Comparison of ENCODE assay signal across 8 mouse cellular contexts in the genomic region with DNA sequence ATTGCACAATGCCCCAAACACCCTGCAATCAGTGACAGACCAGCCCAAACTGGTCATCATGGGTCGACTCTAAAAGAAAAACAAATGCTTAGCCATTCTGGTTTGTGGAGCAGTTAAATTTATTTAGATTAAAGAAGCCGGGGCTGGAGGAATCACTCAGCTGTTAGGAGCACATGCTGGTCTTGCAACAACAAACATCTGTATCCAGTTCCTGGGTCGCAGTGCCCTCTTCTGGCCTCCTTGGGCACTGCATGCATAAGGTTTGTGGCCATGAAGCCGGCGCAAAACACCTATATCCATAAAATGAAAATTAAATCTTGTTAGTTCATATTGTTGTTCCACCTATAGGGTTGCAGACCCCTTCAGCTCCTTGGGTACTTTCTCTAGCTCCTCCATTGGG. TPM values are rescaled to one million over a fixed set of nuclear protein-coding genes. Genes with fewer than 3 reads are reported as not detected.
DNase-seq lines count a peak whose midpoint lies in the region; ATAC-seq and TF ChIP-seq lines count a peak whose summit lies in the region.

No protein-coding gene starts in this region.

- H3K27me3 ChIP-seq in midbrain, embryonic 14.5 days (ENCODE audit: control insufficient read depth, insufficient read depth, low read length), result no peaks in the 10 kb centered on the region
- no peaks in the 10 kb centered on the region for H3K27me3 ChIP-seq in midbrain, embryonic 15.5 days (replicated peaks)
- no peaks in the 10 kb centered on the region for H3K27me3 ChIP-seq in lung, postnatal 0 days (replicated peaks; ENCODE audit: insufficient read depth, low read length)

- peak; percentile 83 for TF ChIP-seq CTCF in lung, postnatal 0 days (IDR thresholded peaks at IDR 0.05)

- H3K4me2 ChIP-seq in midbrain, embryonic 14.5 days (ENCODE audit: low read length), result no peak overlapping the region
- H3K4me2 ChIP-seq in midbrain, embryonic 15.5 days, result no peak overlapping the region
- no peak overlapping the region for H3K4me2 ChIP-seq in lung, postnatal 0 days (replicated peaks; ENCODE audit: low read depth, low read length)

- TF ChIP-seq EP300 in lung, postnatal 0 days (IDR thresholded peaks at IDR 0.05), result no peak

- no peaks in the 10 kb centered on the region for H3K36me3 ChIP-seq in midbrain, embryonic 14.5 days (ENCODE audit: control insufficient read depth, insufficient read depth, low read length)
- H3K36me3 ChIP-seq in midbrain, embryonic 15.5 days (replicated peaks), result no peaks in the 10 kb centered on the region
- no peaks in the 10 kb centered on the region for H3K36me3 ChIP-seq in lung, postnatal 0 days (ENCODE audit: insufficient read depth, low read length)

- WGBS in midbrain, embryonic 14.5 days, result 26% methylated on average over 5 of the region's 5 CpGs
- 28% methylated on average over 5 of the region's 5 CpGs for WGBS in midbrain, embryonic 15.5 days
- 13% methylated on average over 5 of the region's 5 CpGs for WGBS in lung, postnatal 0 days

- peak; percentile 8 for DNase-seq in cerebellum, adult 9-10 months
- peak; percentile 49 for DNase-seq in midbrain, embryonic 14.5 days
- DNase-seq in brain, adult 2 months (ENCODE audit: low read depth, low spot score), result peak; percentile 28
- peak; percentile 67 for DNase-seq in heart, postnatal 4 days
- peak; percentile 55 for DNase-seq in lung, postnatal 0 days (ENCODE audit: low spot score)
- peak; percentile 31 to 50 for DNase-seq in spleen, postnatal 36 days (ENCODE audit: low spot score in 2 of 2)

- H3K4me1 ChIP-seq in midbrain, embryonic 14.5 days (ENCODE audit: control insufficient read depth, insufficient read depth, low read length), result no peaks in the 10 kb centered on the region
- no peaks in the 10 kb centered on the region for H3K4me1 ChIP-seq in midbrain, embryonic 15.5 days
- no peaks in the 10 kb centered on the region for H3K4me1 ChIP-seq in lung, postnatal 0 days (ENCODE audit: insufficient read depth, low read depth, low read length)

- ATAC-seq in cerebellum, adult (ENCODE audit: insufficient number of reproducible peaks, low FRiP score, low TSS enrichment), result no peak
- no peak for ATAC-seq in midbrain, embryonic 14.5 days (ENCODE audit: low FRiP score, low TSS enrichment)
- no peak for ATAC-seq in midbrain, embryonic 15.5 days (replicated peaks)
- ATAC-seq in lung, postnatal 0 days, result no peak

- H3K9me3 ChIP-seq in midbrain, embryonic 14.5 days (ENCODE audit: control insufficient read depth, low read length), result no peaks in the 10 kb centered on the region
- no peaks in the 10 kb centered on the region for H3K9me3 ChIP-seq in midbrain, embryonic 15.5 days
- H3K9me3 ChIP-seq in lung, postnatal 0 days (ENCODE audit: low read length), result no peaks in the 10 kb centered on the region

- no peak overlapping the region for H3K27ac ChIP-seq in midbrain, embryonic 14.5 days (replicated peaks; ENCODE audit: low read depth, low read length)
- H3K27ac ChIP-seq in midbrain, embryonic 15.5 days, result no peak overlapping the region
- H3K27ac ChIP-seq in lung, postnatal 0 days (ENCODE audit: low read length), result no peak overlapping the region

- no peak overlapping the region for H3K9ac ChIP-seq in midbrain, embryonic 14.5 days (replicated peaks; ENCODE audit: low read length)
- H3K9ac ChIP-seq in midbrain, embryonic 15.5 days, result no peak overlapping the region
- no peak overlapping the region for H3K9ac ChIP-seq in lung, postnatal 0 days (replicated peaks; ENCODE audit: low read depth)

- H3K4me3 ChIP-seq in midbrain, embryonic 14.5 days (replicated peaks; ENCODE audit: low read depth, low read length), result no peak overlapping the region
- H3K4me3 ChIP-seq in midbrain, embryonic 15.5 days, result no peak overlapping the region
- no peak overlapping the region for H3K4me3 ChIP-seq in lung, postnatal 0 days (ENCODE audit: low read depth, low read length)

RNA-seq across cellular contexts. Expression of gene Glo1, which starts 54.9 kb away (rescaled TPM):
- polyA plus RNA-seq in midbrain, embryonic 14.5 days (2014; fragmentation: Nextera tagmentation; extraction: Ambion mirVana), result 160 and 162 TPM in 2 replicates
- polyA plus RNA-seq in midbrain, embryonic 15.5 days (2015; fragmentation: Nextera tagmentation; extraction: Ambion mirVana), result 128 and 131 TPM in 2 replicates
- 100 to 1,000 TPM; 135 to 136 TPM for total RNA-seq in heart, postnatal 4 days (2021)
- 159 and 161 TPM in 2 replicates for polyA plus RNA-seq in lung, postnatal 0 days (2015; fragmentation: Nextera tagmentation; extraction: Ambion mirVana)

RNA-seq across cellular contexts. Expression of gene Dnah8, which starts 57.5 kb away (rescaled TPM):
- polyA plus RNA-seq in midbrain, embryonic 14.5 days (2014; fragmentation: Nextera tagmentation; extraction: Ambion mirVana), result 2.1 and 2.4 TPM in 2 replicates
- polyA plus RNA-seq in midbrain, embryonic 15.5 days (2015; fragmentation: Nextera tagmentation; extraction: Ambion mirVana), result 2.0 and 2.7 TPM in 2 replicates
- 1 to 10 TPM; 1.9 to 2.0 TPM for total RNA-seq in heart, postnatal 4 days (2021)
- 9.8 and 10.7 TPM in 2 replicates for polyA plus RNA-seq in lung, postnatal 0 days (2015; fragmentation: Nextera tagmentation; extraction: Ambion mirVana)

Comparison
In these comparisons a context has a peak if more than half of its experiments do, and no peak if none do; other contexts are left out.
1. DNase-seq: peak in every context shown above with its lines; median percentile 67 in heart, postnatal 4 days; 55 in lung, postnatal 0 days; 49 in midbrain, embryonic 14.5 days; 40 in spleen, postnatal 36 days; 28 in brain, adult 2 months; 8 in cerebellum, adult 9-10 months.